Mouse (Mus musculus) lung, postnatal 4 days (tissue): ENCODE measurements around the gene Nog.

ENCODE experiments used
- DNase-seq, 2 experiments: peaks; one replicate each; pipeline ENCODE4 v3.0.0; 2021

Gene Nog

DNA sequence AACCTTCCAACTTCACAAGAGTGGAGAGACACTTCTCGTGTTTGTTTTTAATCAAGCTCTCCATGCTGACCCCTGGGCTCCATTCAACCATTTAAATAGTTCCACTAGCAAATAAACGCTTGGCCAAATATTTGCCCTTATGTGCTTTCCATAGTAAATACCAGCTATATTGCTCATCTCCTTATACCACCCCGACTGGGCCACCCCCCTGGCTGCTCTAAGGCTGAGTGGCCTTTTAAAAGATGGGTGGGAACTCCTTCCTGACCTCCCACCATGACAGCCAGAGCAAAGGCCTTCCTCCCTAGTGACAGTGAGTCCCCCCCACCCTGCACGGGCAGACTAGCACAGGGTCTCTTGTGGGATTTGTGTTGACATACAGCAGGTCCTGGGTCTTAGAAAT is 37.1 kb downstream of the Nog start:
- no peak for DNase-seq

DNA sequence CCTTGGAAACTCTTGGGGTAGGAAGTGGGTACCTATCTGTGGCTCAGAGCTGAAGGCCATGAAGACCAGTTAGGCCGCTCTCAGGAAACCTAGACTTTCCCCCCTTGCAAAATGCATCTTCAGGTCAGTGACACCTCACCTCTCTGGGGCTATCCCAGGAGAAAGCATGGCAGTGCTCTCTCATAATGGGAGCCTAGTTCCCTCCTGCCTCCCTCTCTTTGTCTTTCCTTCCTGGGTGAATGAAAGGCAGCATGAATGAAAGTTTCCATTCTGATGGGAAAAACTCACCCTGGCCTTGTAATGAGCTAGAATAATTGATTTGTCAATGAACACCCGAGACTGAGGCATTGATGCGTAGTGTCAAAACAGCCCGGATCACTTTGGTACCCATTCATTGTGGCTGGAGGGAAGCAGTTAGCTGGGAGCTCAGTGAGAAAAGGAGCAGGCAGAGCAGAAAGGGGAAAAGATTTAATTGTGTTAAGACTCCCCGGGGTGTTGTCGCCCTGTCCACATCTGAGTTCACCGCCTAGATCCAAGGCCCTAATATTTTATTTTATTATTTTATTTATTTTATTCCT is 42.7 kb downstream of the Nog start:
- DNase-seq, result no peak

DNA sequence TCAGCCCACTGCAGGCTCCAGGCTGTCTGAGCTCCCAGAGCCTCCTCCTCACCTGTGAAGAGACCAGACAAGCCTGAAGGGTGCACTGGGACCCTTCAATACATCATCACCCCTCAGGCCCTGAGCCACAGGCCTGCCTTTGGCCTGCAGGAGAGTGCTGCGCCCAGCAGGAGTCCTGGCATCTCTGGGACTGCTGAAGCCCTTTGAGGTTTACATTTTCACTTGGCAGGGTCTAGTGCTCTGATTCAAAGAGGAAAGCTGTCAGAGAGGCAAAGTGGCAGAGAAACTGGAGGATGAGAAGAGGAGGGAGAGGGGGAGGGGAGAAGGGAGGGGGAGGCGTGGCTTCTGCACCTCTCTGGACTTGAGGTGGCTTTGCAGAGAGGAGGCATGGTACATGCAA is 44.2 kb downstream of the Nog start:
- DNase-seq, result no peak

DNA sequence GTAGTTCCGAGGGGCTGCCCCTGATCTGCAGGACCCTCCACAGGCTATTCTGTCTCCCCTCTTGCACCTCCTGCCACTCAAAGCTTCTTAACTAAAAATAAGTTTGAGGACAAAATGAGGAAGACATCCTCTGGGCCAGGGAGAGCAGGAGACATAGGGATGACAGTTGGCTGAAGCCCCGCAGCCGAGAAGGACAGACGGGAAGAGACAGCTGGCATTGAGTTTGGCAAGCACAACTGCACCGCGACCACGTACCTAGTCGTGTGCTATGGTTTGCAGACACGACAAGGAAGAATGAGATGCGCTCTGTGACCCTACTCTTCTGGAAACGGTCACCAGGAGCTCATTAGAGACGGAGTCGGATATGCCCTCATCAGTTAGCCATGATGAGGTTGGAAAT is 48.2 kb downstream of the Nog start:
- no peak for DNase-seq
